Mouse (Mus musculus) liver, postnatal 0 days (tissue): ENCODE measurements around the gene Btbd9. TPM values are rescaled to one million over a fixed set of nuclear protein-coding genes. Genes with fewer than 3 reads are reported as not detected.

Experiments used
- ATAC-seq: fragments of 200-750 bp; cut with Nextera tagmentation; 2 replicates; pipeline ENCODE4 v1.8.0; 2017; ENCODE audit warnings: mild to moderate bottlenecking, moderate library complexity
- DNase-seq: peaks from one replicate; pipeline ENCODE4 v3.0.0-alpha.2; 2016
- H3K27ac ChIP-seq: fragments of 300-500 bp; sonication (generic); 2 replicates; pipeline ENCODE4 v1.5.1; 2014; ENCODE audit warnings: antibody characterized with exemption, moderate library complexity, mild to moderate bottlenecking, low read depth
- H3K27me3 ChIP-seq: fragments of 300-500 bp; sonication (generic); 2 replicates; pipeline ENCODE4 v1.6.1; 2014; ENCODE audit warnings: low read length, control low read depth, mixed read lengths; ENCODE audit not compliant: insufficient read depth
- H3K36me3 ChIP-seq: fragments of 300-500 bp; sonication (generic); replicated peaks from 2 replicates; pipeline ENCODE4 v1.6.1; 2014; ENCODE audit warnings: mild to moderate bottlenecking, control low read depth, low read length, moderate library complexity, mixed read lengths; ENCODE audit not compliant: insufficient read depth
- H3K4me1 ChIP-seq: fragments of 300-500 bp; sonication (generic); 2 replicates; pipeline ENCODE4 v1.6.1; 2014; ENCODE audit warnings: antibody characterized with exemption, mild to moderate bottlenecking, control low read depth; ENCODE audit not compliant: insufficient read depth
- H3K4me2 ChIP-seq: fragments of 300-500 bp; sonication (generic); 2 replicates; pipeline ENCODE4 v1.6.1; 2014; ENCODE audit warnings: low read depth, mild to moderate bottlenecking, low read length, moderate library complexity, mixed read lengths
- H3K4me3 ChIP-seq: fragments of 300-500 bp; sonication (generic); 2 replicates; pipeline ENCODE4 v1.5.1; 2014; ENCODE audit warnings: low read depth, low read length
- H3K9ac ChIP-seq: fragments of 300-500 bp; sonication (generic); replicated peaks from 2 replicates; pipeline ENCODE4 v1.6.1; 2014; ENCODE audit warnings: mild to moderate bottlenecking, moderate library complexity
- H3K9me3 ChIP-seq: fragments of 300-500 bp; sonication (generic); 2 replicates; pipeline ENCODE4 v1.6.1; 2016; ENCODE audit warnings: mild to moderate bottlenecking, control low read depth, low read length, mixed read lengths
- CTCF ChIP-seq: sonication (generic); IDR thresholded peaks from 2 replicates; pipeline ENCODE4 v1.5.1; 2016; ENCODE audit warnings: antibody characterized with exemption, low read depth
- EP300 ChIP-seq: IDR thresholded peaks from 2 replicates; pipeline ENCODE4 v1.6.1; 2016; ENCODE audit warnings: antibody characterized with exemption, low read depth, mild to moderate bottlenecking
- WGBS: fragments of 180-500 bp; shearing (Covaris S2); extraction: QIAGEN DNeasy Blood & Tissue Kit; methylation state at CpG from one replicate; pipeline ENCODE4 v1.1.7; 2014; ENCODE audit not compliant: insufficient replicate concordance; 5-methylcytosine and 5-hydroxymethylcytosine counted together
- polyA plus RNA-seq: library from polyadenylated mRNA; unstranded; fragments of >200 nt; fragmentation: Nextera tagmentation; extraction: Ambion mirVana; gene quantifications from 2 replicates; pipeline ENCODE4 v1.2.1, GENCODE M21; 2015

Btbd9 gene
- polyA plus RNA-seq, 1 experiment from 2014 or later = 16.5 TPM

DNA sequence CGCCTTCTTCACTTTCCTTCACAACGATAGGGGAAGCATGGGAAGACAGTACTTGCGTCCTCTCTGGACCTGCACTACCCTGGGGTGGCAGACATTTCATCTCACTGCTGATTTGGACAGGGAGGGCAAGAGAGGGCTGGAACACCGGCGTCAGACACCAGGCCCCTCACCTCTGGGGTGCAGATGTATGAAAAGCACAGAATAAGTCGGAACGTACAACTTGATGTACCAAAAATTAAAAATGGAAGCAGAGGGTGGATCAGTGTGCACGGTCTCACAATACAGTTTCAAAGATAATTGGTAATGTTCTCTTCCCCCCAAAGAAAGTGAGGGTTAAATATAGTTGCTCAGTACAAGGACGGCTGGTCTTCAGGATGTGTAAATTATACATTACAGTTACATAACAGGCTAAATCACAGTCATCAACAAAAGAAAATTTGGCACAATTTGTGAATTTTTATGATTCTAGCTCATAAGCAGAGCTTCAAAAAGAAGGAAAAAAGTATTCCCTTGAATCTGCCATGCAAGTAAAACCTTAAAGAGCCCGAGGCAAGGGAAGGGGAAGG is 106.7 kb downstream of the Btbd9 start:
- TF ChIP-seq CTCF (no peak), EP300 (no peak)
- Histone ChIP-seq H3K27me3 (no peaks in the 10 kb centered on the region), H3K4me1 (no peaks in the 10 kb centered on the region), H3K27ac (no peak overlapping the region), H3K4me3 (no peak overlapping the region), H3K9me3 (no peaks in the 10 kb centered on the region), H3K36me3 (no peaks in the 10 kb centered on the region), H3K9ac (no peak overlapping the region), H3K4me2 (no peak overlapping the region)
- DNase-seq = no peak
- ATAC-seq = no peak
- WGBS = 81% methylated on average over 10 of the region's 10 CpGs

DNA sequence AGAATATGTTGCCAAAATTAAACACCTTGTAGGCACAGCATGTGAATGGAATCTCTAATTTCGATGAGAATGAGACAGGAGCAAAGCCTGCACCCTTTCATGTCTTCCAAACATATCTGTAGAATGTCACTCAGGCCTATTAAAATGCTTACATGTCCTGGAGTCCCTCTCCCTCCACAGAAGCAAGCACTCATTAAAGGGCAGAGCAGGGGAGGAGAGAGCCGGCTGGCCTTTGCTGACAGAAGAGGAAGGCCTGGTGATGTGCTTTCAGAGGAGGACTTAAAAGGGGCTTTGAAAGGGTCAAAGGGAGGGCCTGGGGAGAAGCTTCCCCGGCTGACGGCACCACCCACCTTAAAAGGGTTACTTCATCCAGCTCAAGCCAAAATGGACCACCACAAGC is 107.9 kb downstream of the Btbd9 start:
- DNase-seq = no peak
- Histone ChIP-seq H3K9me3 (no peaks in the 10 kb centered on the region), H3K36me3 (no peaks in the 10 kb centered on the region), H3K4me3 (no peak overlapping the region), H3K9ac (no peak overlapping the region), H3K4me2 (no peak overlapping the region), H3K27ac (no peak overlapping the region), H3K4me1 (no peaks in the 10 kb centered on the region), H3K27me3 (no peaks in the 10 kb centered on the region)
- WGBS = 72% methylated on average over 4 of the region's 4 CpGs
- TF ChIP-seq EP300 (no peak), CTCF (no peak)
- no peak for ATAC-seq

DNA sequence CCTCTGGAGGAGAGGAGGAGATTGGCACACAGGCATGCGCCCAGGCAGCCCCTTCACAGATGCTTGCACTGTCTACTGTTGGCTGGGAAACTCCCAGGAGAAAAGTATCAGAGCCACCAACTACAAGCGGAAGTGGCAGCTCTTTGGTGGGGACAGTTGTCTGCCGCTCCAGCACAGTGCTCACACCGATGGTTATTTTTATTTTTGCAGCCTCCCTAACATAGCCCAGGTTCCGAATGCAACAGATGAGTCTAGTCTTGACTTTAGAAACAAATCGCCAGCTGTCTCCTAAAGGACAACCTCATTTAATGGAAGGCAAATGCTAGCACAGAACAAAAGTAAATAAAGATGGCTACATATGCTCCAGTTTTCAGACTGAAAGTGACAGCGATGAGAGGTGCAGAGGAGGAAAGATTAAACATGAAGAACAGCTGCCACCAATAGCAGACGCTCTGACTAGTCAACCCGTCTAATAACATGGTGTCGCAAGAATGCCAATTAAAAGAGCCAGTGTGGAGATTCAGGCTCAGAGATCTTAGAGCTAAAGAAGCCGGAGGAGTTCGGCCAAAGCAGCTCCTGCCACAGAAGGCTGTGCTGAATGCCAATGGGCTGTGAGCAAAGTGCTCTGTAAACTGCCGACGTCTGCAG is 108.6 kb downstream of the Btbd9 start:
- WGBS = 72% methylated on average over 14 of the region's 14 CpGs
- H3K4me2 ChIP-seq = no peak overlapping the region
- ATAC-seq = no peak

DNA sequence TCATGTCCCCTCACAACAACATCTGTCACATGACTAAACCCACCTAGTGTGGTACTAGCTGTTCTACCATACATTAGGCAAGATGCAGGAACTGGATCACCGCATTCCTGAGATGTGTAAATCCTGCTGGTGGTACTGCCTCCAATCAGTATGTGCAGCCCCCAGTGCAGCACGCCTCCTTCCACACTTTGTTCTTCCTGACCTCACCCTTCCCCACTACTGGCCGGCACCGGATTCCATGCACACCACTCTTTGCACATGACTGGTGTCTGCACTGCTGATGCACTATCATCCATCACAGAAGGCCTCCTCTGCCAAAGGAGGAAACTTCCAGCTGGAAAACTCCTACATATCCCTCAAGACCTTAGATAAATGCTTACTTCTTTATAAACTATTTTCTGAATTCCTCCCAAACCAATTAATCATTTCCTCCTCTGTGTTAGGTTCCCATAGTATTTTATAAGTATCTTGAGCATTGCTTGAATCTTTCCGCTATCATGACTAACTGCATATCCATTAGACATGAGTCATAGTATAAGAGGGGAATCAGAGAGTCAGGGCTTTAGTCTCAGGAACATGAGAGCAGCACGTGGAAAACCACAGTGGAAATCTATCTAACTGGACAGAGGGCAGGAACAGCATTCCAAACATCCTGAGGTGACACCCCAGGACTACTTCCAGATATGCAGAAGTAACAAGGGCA is 111.1 kb downstream of the Btbd9 start:
- Histone ChIP-seq H3K36me3 (no peaks in the 10 kb centered on the region), H3K4me1 (no peaks in the 10 kb centered on the region), H3K4me2 (no peak overlapping the region), H3K27me3 (no peaks in the 10 kb centered on the region), H3K9me3 (no peaks in the 10 kb centered on the region), H3K27ac (no peak overlapping the region), H3K4me3 (no peak overlapping the region), H3K9ac (no peak overlapping the region)
- 74% methylated on average over 6 of the region's 6 CpGs for WGBS
- TF ChIP-seq CTCF = no peak
- TF ChIP-seq EP300 = no peak
- DNase-seq = no peak
- ATAC-seq = no peak

More for the DNA sequence above, 108.6 kb downstream of the Btbd9 start:
- Histone ChIP-seq H3K4me3 (no peak overlapping the region), H3K9me3 (no peaks in the 10 kb centered on the region), H3K9ac (no peak overlapping the region), H3K27me3 (no peaks in the 10 kb centered on the region), H3K4me1 (no peaks in the 10 kb centered on the region), H3K27ac (no peak overlapping the region), H3K36me3 (no peaks in the 10 kb centered on the region)
- DNase-seq = no peak
- no peak for TF ChIP-seq EP300
- TF ChIP-seq CTCF = no peak

DNA sequence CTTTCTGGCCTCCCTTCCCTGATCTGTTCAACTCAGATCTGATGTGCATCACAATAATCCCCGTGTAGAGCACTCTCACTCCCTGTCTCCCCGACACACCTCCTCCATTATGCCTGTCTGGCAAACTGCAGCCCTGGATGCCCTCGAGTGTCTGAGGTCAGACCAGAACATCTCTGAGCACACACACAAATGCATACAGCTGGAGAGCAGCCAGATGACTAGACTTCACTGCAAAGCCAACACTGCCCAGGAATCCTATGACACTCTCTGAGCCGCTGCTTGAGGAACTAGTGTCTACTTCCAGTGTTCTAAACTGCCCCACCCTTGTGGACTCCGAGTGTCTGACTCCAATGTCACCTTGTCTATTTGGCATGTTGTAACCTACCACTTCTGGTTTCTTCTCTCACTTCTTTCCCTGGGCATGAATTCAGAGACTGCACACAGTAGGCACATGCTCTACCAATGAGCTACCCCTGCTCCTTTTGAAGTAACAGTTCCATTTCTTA is 112.0 kb downstream of the Btbd9 start:
- H3K4me1 ChIP-seq = no peaks in the 10 kb centered on the region
- peak; percentile 22 for DNase-seq
- H3K4me3 ChIP-seq = no peak overlapping the region
- no peaks in the 10 kb centered on the region for H3K9me3 ChIP-seq
- no peak for ATAC-seq
- H3K27ac ChIP-seq = no peak overlapping the region
- H3K4me2 ChIP-seq = no peak overlapping the region
- no peaks in the 10 kb centered on the region for H3K36me3 ChIP-seq
- TF ChIP-seq CTCF = no peak
- TF ChIP-seq EP300 = no peak
- WGBS = 60% methylated on average over 5 of the region's 5 CpGs
- no peak overlapping the region for H3K9ac ChIP-seq
- no peaks in the 10 kb centered on the region for H3K27me3 ChIP-seq

DNA sequence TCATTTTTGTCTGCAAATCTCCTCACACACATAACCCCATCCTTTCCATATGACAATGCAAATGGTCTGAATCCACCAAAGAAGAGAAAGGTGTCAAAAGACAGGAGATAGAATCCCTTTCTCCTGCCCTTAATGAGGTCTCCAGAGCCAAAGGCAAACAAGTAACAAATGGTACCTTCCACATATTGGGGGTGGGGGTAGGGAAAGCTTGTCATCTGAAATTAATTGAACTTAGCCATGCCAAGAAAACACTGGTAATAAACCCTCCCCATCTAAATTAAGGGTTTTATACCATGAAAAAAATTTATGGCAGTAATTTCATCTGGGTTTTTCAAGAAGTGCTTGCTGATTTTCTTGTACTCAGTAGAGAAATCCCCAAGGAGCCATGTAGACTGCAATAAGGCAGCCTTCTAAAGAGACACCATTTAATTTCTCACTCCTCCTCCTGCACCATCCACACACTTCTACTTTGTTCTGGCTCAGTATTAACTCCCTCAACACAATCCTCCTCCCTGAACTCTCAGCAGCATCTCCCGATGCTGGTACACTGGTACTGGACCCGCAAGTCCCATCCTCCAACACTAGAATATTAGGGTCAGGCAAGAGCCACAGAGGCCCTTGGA is 115.5 kb downstream of the Btbd9 start:
- H3K4me3 ChIP-seq = no peak overlapping the region
- no peak overlapping the region for H3K27ac ChIP-seq

More for the DNA sequence above, 115.5 kb downstream of the Btbd9 start:
- DNase-seq (no peak), ATAC-seq (no peak)
- Histone ChIP-seq H3K27me3 (no peaks in the 10 kb centered on the region), H3K4me1 (no peaks in the 10 kb centered on the region), H3K4me2 (no peak overlapping the region), H3K36me3 (no peaks in the 10 kb centered on the region), H3K9ac (no peak overlapping the region), H3K9me3 (no peaks in the 10 kb centered on the region)
- TF ChIP-seq EP300 (no peak), CTCF (no peak)
- 85% methylated on average over 2 of the region's 2 CpGs for WGBS
